Mouse (Mus musculus) neural tube, embryonic 13.5 days (tissue): ENCODE measurements around the gene Rpl10a. TPM values are rescaled to one million over a fixed set of nuclear protein-coding genes. Genes with fewer than 3 reads are reported as not detected.

Experiments
- ATAC-seq: fragments of 200-750 bp; cut with Nextera tagmentation; 2 replicates; pipeline ENCODE4 v1.8.0; 2017; ENCODE audit warnings: low read depth, mild to moderate bottlenecking, moderate TSS enrichment, moderate library complexity
- H3K27ac ChIP-seq: fragments of 300-500 bp; sonication (generic); replicated peaks from 2 replicates; pipeline ENCODE4 v1.5.1; 2015; ENCODE audit warnings: moderate library complexity, mild to moderate bottlenecking, inconsistent platforms
- H3K27me3 ChIP-seq: fragments of 300-500 bp; sonication (generic); 2 replicates; pipeline ENCODE4 v1.6.1; 2015; ENCODE audit warnings: mild to moderate bottlenecking, inconsistent platforms
- H3K36me3 ChIP-seq: fragments of 300-500 bp; sonication (generic); 2 replicates; pipeline ENCODE4 v1.6.1; 2015; ENCODE audit warnings: mild to moderate bottlenecking, inconsistent platforms
- H3K4me1 ChIP-seq: fragments of 300-500 bp; sonication (generic); replicated peaks from 2 replicates; pipeline ENCODE4 v1.6.1; 2015; ENCODE audit warnings: inconsistent platforms
- H3K4me2 ChIP-seq: fragments of 300-500 bp; sonication (generic); 2 replicates; pipeline ENCODE4 v1.6.1; 2015; ENCODE audit warnings: inconsistent platforms, mild to moderate bottlenecking, moderate library complexity
- H3K4me3 ChIP-seq: fragments of 300-500 bp; sonication (generic); 2 replicates; pipeline ENCODE4 v1.5.1; 2015; ENCODE audit warnings: mild to moderate bottlenecking, inconsistent platforms
- H3K9ac ChIP-seq: fragments of 300-500 bp; sonication (generic); 2 replicates; pipeline ENCODE4 v1.6.1; 2015; ENCODE audit warnings: moderate library complexity, mild to moderate bottlenecking, inconsistent platforms
- H3K9me3 ChIP-seq: fragments of 300-500 bp; sonication (generic); 2 replicates; pipeline ENCODE4 v1.6.1; 2016; ENCODE audit warnings: inconsistent platforms
- WGBS: fragments of 180-500 bp; shearing (Covaris S2); methylation state at CpG from one replicate; pipeline ENCODE4 v1.1.7; 2015; 5-methylcytosine and 5-hydroxymethylcytosine counted together
- polyA plus RNA-seq: library from polyadenylated mRNA; unstranded; fragments of >200 nt; fragmentation: Nextera tagmentation; extraction: Ambion mirVana; gene quantifications from 2 replicates; pipeline ENCODE4 v1.2.1, GENCODE M21; 2015

The Rpl10a gene
- polyA plus RNA-seq, result 381 and 408 TPM in 2 replicates

- Histone ChIP-seq H3K4me2 (peak within 1 kb of the TSS; percentile 96), H3K27me3 (no peaks in the 10 kb centered on the region), H3K27ac (peak within 1 kb of the TSS; percentile 96), H3K9me3 (no peaks in the 10 kb centered on the region; the same call in 1 of the 2 replicates), H3K4me3 (peak within 1 kb of the TSS; percentile 94), H3K9ac (peak within 1 kb of the TSS; percentile 99), H3K4me1 (peaks cover 33% of the 10 kb centered on the region), H3K36me3 (peaks cover 40% of the 10 kb centered on the region)
- under 1% methylated on average over 67 of the region's 67 CpGs for WGBS
- peak; percentile 88 for ATAC-seq
Observed at GRCm38 (mm10) chr17:28328366-28328928, at the start of gene Rpl10a. Gene Rpl10a, plus strand, starts transcription at chr17:28328471.

- H3K36me3 ChIP-seq, result no peaks in the 10 kb centered on the region
- H3K4me3 ChIP-seq, result no peak overlapping the region
- H3K4me1 ChIP-seq, result peaks cover 41% of the 10 kb centered on the region
- H3K9me3 ChIP-seq, result no peaks in the 10 kb centered on the region
- H3K4me2 ChIP-seq, result no peak overlapping the region
- ATAC-seq, result no peak; the same call in 1 of the 2 replicates
- H3K27ac ChIP-seq, result no peak overlapping the region
- 63% methylated on average over 4 of the region's 4 CpGs for WGBS
- H3K9ac ChIP-seq, result no peak overlapping the region
- no peaks in the 10 kb centered on the region for H3K27me3 ChIP-seq
Observed at GRCm38 (mm10) chr17:28279236-28279635, 49.0 kb upstream of the Rpl10a start.

DNA sequence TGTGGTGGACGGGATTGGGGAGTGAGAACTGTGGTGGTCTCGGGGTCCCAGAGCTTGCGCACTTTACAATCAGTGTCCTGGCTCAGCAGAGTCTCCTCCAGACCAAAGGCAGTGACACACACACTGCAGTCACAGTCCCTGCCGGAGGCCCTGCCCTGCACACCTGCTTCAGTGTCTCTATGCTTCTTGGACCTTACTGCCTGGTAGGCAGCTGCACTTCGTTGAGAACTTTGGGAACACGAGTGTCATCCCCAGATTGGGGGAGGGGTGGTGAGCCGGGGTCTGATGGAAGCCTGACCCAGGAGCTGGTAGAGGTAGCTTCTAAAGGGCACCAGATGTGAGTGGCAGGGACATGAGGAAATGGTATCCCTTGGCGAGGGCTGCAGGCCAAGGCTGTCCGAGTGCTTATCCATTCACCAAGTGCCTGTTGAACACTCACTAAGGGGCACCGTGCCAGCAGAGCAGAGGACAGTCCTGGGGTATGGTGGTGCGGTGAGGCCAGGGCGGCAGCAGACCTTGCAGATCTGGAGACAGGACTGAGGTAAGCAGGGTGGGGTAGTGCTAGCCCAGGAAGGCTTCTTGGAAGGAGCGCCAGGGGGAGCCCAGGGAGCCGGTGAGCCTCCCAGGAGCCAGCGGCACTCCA, 48.4 kb upstream of the Rpl10a start:
- Histone ChIP-seq H3K27ac (no peak overlapping the region), H3K4me3 (no peak overlapping the region), H3K9me3 (no peaks in the 10 kb centered on the region), H3K36me3 (no peaks in the 10 kb centered on the region), H3K9ac (no peak overlapping the region), H3K4me2 (no peak overlapping the region), H3K27me3 (no peaks in the 10 kb centered on the region), H3K4me1 (peaks cover 48% of the 10 kb centered on the region)
- no peak for ATAC-seq
- 77% methylated on average over 15 of the region's 15 CpGs for WGBS

- Histone ChIP-seq H3K9ac (0 out of 2 replicates have a peak overlapping the region, but pooled peaks have one; percentile 22), H3K4me2 (no peak overlapping the region), H3K36me3 (no peaks in the 10 kb centered on the region), H3K4me3 (no peak overlapping the region), H3K9me3 (no peaks in the 10 kb centered on the region), H3K27ac (peak overlapping the region; percentile 28; the same call in 1 of the 2 replicates), H3K4me1 (peaks cover 53% of the 10 kb centered on the region), H3K27me3 (no peaks in the 10 kb centered on the region)
- ATAC-seq, result no peak
- WGBS, result 74% methylated on average over 7 of the region's 7 CpGs
Observed at GRCm38 (mm10) chr17:28280423-28280800, 47.9 kb upstream of the Rpl10a start.

- Histone ChIP-seq H3K4me3 (no peak overlapping the region), H3K4me1 (peaks cover 58% of the 10 kb centered on the region), H3K9me3 (no peaks in the 10 kb centered on the region), H3K36me3 (no peaks in the 10 kb centered on the region), H3K27ac (peak overlapping the region; percentile 28; the same call in 1 of the 2 replicates), H3K27me3 (no peaks in the 10 kb centered on the region), H3K9ac (0 out of 2 replicates have a peak overlapping the region, but pooled peaks have one; percentile 22), H3K4me2 (no peak overlapping the region)
- no peak for ATAC-seq
- WGBS, result 32% methylated on average over 5 of the region's 5 CpGs
Observed at GRCm38 (mm10) chr17:28280831-28281377, 47.4 kb upstream of the Rpl10a start.

- no peaks in the 10 kb centered on the region for H3K9me3 ChIP-seq
- no peak for ATAC-seq
- no peak overlapping the region for H3K27ac ChIP-seq
- peaks cover 67% of the 10 kb centered on the region for H3K4me1 ChIP-seq
- no peak overlapping the region for H3K4me2 ChIP-seq
- H3K9ac ChIP-seq, result no peak overlapping the region
- H3K4me3 ChIP-seq, result no peak overlapping the region
- 91% methylated on average over 7 of the region's 7 CpGs for WGBS
- no peaks in the 10 kb centered on the region for H3K36me3 ChIP-seq
- no peaks in the 10 kb centered on the region for H3K27me3 ChIP-seq
Observed at GRCm38 (mm10) chr17:28281866-28282441, 46.3 kb upstream of the Rpl10a start.

DNA sequence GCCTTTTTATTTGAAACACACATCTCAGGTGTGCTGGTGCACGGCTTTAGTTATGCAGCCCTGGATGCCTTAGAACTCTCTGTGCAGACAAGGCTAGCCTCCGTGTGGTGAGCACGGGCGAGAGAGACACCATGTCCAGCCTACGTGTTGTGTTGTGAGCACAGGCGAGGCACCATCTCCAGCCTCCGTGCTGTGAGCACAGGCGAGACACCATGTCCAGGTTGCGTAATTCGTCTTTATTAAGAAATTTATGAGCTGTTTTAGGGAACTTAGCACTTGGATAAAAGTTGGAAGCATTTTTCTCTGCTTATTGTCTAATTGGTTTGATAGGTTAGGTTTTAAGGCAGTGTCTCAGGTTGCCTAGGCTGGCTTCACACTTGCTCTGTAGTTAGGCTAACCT, 45.1 kb upstream of the Rpl10a start:
- no peak overlapping the region for H3K4me2 ChIP-seq
- peaks cover 69% of the 10 kb centered on the region for H3K4me1 ChIP-seq
- H3K9me3 ChIP-seq, result no peaks in the 10 kb centered on the region
- WGBS, result 89% methylated on average over 10 of the region's 10 CpGs
- no peak overlapping the region for H3K27ac ChIP-seq
- ATAC-seq, result no peak
- H3K27me3 ChIP-seq, result no peaks in the 10 kb centered on the region
- no peak overlapping the region for H3K4me3 ChIP-seq
- no peaks in the 10 kb centered on the region for H3K36me3 ChIP-seq
- H3K9ac ChIP-seq, result no peak overlapping the region

- no peak overlapping the region for H3K4me3 ChIP-seq
- no peak for ATAC-seq
- no peaks in the 10 kb centered on the region for H3K36me3 ChIP-seq
- H3K9me3 ChIP-seq, result no peaks in the 10 kb centered on the region
- no peak overlapping the region for H3K4me2 ChIP-seq
- WGBS, result 81% methylated on average over 10 of the region's 10 CpGs
- 0 out of 2 replicates have a peak overlapping the region, but pooled peaks have one; percentile 18 for H3K27ac ChIP-seq
- peaks cover 46% of the 10 kb centered on the region for H3K4me1 ChIP-seq
- H3K27me3 ChIP-seq, result no peaks in the 10 kb centered on the region
- peak overlapping the region; percentile 9; the same call in 1 of the 2 replicates for H3K9ac ChIP-seq
Observed at GRCm38 (mm10) chr17:28286133-28286532, 42.1 kb upstream of the Rpl10a start.

- WGBS, result 53% methylated on average over 5 of the region's 5 CpGs
- peaks cover 38% of the 10 kb centered on the region for H3K4me1 ChIP-seq
- no peaks in the 10 kb centered on the region for H3K9me3 ChIP-seq
- no peaks in the 10 kb centered on the region for H3K27me3 ChIP-seq
- ATAC-seq, result no peak
- H3K4me2 ChIP-seq, result no peak overlapping the region
- H3K36me3 ChIP-seq, result no peaks in the 10 kb centered on the region
- H3K4me3 ChIP-seq, result no peak overlapping the region
- no peak overlapping the region for H3K9ac ChIP-seq
- H3K27ac ChIP-seq, result 0 out of 2 replicates have a peak overlapping the region, but pooled peaks have one; percentile 18
Observed at GRCm38 (mm10) chr17:28286964-28287363, 41.3 kb upstream of the Rpl10a start.

DNA sequence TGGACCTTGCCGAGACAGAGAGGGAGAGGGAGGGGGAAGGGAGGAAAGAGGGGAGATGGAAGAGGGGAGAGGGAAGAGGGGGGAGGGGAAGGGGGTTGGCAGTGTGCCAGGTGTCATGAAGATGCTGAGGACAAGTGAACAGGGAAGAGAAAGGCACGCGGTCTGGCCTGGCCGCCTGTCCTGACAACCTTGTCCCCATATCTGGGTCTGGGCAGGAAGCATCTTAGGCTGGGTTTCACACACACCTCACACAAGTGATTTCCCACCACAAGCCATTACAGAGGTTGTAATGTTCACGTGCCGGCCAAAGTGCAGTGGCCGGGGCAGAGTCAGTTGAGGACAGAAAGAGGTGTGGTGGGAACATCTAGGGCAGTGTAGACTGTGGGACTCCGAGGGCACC, 40.7 kb upstream of the Rpl10a start:
- H3K4me1 ChIP-seq, result peaks cover 37% of the 10 kb centered on the region
- no peak overlapping the region for H3K4me3 ChIP-seq
- 58% methylated on average over 8 of the region's 8 CpGs for WGBS
- peak; percentile 24; the same call in 1 of the 2 replicates for ATAC-seq
- H3K9ac ChIP-seq, result no peak overlapping the region
- peak overlapping the region; percentile 18; the same call in 1 of the 2 replicates for H3K27ac ChIP-seq
- no peaks in the 10 kb centered on the region for H3K27me3 ChIP-seq
- H3K9me3 ChIP-seq, result no peaks in the 10 kb centered on the region
- no peaks in the 10 kb centered on the region for H3K36me3 ChIP-seq
- no peak overlapping the region for H3K4me2 ChIP-seq

DNA sequence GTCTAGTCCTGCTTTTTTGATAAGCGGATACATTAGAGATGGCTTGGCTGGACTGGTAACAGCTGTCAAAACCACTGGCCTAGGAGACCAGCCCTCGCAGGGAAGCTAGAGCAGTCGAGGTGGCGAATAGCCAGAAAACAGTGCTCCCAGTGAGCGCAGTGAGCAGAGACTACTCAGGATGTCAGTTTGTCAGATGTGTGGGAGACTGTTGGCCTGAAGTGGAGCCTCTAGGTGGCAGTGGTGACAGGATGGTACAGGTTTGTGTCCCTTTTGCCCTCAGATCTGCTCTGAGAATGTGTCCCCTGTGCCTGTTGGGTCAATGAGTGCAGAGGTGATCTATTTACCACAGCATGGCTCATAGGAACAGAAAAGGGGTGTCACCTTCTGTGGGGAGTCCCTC, 40.3 kb upstream of the Rpl10a start:
- Histone ChIP-seq H3K27me3 (no peaks in the 10 kb centered on the region), H3K36me3 (no peaks in the 10 kb centered on the region), H3K4me2 (no peak overlapping the region), H3K9ac (no peak overlapping the region), H3K27ac (peak overlapping the region; percentile 13; the same call in 1 of the 2 replicates), H3K4me1 (peaks cover 37% of the 10 kb centered on the region), H3K4me3 (no peak overlapping the region), H3K9me3 (no peaks in the 10 kb centered on the region)
- 66% methylated on average over 5 of the region's 5 CpGs for WGBS
- no peak for ATAC-seq

- ATAC-seq, result no peak
- no peaks in the 10 kb centered on the region for H3K27me3 ChIP-seq
- peaks cover 40% of the 10 kb centered on the region for H3K4me1 ChIP-seq
- no peaks in the 10 kb centered on the region for H3K9me3 ChIP-seq
- 77% methylated on average over 3 of the region's 3 CpGs for WGBS
- no peaks in the 10 kb centered on the region for H3K36me3 ChIP-seq
- H3K4me3 ChIP-seq, result no peak overlapping the region
- H3K27ac ChIP-seq, result no peak overlapping the region
- H3K9ac ChIP-seq, result no peak overlapping the region
- H3K4me2 ChIP-seq, result no peak overlapping the region
Observed at GRCm38 (mm10) chr17:28290262-28290661, 38.0 kb upstream of the Rpl10a start.
